Mouse (Mus musculus) frontal cortex, postnatal 25 days (tissue): ENCODE data around the gene Ptprg.

Source experiments
- DNase-seq, 2 experiments: peaks; one replicate each; pipeline ENCODE4 v3.0.0; 2022; ENCODE audit warnings: low spot score in 2 of 2

Ptprg gene

DNA sequence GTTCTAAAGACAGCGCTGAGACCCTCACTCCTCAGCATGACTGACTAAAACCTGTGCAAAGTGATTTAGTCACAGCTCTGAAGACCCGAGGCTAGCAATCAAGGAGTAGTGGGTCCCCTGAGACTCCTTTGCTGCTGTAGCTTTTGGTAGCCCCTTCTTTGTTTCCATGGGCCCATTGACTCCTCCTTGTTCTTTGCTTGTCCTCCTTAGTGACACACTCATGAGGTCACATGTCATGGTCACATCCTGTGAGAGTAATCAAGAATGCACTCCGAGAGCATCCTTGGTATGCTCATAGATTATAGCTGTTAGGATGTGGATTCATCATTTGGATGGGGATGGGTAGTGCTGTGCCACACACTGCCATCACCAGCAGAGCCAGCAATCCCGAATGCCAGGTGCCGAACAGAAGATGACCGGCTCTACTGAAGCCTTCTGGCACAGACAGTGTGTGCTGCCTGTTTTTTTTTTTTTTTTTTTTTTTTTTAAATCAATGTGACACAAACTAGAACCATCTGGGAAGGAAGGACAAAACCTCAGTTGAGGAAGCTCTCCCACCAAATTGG, 64.9 kb downstream of the Ptprg start:
- DNase-seq: no peak

DNA sequence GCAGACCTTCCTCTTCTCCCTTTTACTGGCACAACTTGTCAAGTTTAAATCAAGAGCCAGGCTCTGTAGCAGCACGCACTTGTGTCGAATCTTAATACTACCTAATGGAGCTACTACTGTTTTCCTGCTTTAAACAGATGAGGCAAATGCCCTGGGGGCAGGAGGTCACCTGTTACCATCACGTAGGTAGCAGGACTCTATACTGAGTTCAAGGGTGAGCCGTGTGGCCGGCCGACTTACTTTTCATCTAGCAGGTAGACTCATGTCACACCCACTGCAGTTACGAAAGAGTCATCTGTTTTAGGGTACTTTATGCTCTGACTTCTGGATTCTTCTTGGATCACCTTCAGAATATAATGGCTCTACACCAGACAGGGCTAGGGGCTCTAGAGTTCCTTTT, 66.3 kb downstream of the Ptprg start:
- no peak for DNase-seq

DNA sequence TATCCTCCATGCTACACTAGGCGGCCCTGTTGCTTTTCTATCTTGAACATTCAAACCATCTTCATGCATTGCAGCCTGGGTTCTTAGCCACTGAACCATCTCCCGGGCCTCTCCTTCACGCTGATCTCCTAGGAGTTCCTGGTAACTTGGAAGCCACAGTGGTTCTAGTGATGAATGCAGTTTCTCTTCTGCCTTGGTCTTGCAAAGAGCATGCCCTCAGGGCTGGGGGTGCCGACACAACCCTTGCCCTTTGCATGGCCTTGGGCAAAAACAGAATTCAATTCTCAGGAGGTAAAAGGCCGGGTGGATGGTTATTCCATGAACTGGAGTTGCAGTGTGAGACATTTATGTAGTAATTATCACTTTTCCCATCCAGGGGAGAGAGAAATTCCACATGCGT, 67.0 kb downstream of the Ptprg start:
- no peak for DNase-seq

DNA sequence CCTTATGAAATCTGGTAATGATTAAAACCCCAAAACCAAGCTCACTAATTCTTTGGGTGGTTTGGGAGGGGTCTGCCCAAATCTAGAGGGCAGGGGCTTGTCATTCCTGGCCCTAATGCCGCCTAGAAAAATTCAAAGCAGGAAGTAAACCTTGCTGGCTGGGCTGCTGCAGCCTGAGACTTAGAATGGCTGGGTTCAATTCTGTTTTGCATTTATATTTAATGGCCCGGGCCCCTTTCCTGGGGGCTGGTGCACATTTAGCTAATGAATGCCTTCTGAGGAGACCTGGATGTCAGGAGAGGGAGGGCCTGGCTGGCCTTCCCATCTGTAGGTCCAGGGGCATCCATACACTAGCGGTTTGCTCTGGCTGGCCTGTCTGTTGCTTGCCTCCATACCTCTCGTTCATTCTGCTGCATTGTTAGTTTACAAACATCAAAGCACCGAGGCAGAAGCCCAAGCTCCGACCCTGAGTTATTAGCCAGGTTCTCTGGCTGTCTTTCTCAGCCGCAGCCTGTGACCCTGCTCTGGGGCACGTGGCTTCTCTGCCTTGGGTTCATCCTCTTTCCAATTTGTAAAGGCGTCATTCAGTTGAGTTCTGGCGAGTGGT, 67.7 kb downstream of the Ptprg start:
- no peak for DNase-seq

DNA sequence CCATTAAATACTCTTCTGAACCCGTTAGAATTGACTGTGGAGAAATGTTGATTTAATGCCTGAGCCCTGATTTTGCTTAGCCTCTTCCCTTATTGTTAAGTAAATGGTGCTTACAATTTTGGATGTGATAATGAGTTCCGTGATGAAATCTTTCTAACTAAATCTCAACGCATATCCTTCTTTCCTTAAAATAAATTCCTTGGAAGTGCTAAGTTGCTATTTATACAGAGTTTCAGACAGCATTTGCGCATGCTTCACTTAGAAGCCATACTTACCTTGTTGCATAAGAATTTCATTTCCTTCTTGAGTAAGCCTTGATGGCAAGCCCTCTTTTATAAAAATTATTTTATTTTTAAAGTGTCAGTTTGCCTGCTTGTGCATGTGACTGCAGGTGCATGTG, 70.2 kb downstream of the Ptprg start:
- no peak for DNase-seq

DNA sequence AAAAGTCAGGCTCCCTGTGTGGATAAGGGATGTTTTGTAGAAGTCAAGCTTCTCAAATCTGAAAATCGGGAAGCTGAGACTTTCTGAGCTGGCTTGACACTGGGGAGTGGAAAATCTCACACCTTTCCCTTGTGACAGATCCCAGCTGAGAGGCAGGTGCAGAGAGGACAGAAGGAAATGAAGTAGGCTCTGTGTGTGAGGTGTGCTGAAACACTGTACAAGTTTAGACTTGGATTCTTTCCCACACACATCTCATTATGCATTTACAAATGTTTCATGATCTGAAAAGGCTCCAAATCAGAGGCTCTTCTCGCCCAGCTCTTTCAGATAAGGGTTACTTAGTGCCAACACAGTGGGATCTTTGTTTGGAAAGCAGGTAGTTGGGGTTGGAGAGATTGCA, 77.4 kb downstream of the Ptprg start:
- DNase-seq: no peak

DNA sequence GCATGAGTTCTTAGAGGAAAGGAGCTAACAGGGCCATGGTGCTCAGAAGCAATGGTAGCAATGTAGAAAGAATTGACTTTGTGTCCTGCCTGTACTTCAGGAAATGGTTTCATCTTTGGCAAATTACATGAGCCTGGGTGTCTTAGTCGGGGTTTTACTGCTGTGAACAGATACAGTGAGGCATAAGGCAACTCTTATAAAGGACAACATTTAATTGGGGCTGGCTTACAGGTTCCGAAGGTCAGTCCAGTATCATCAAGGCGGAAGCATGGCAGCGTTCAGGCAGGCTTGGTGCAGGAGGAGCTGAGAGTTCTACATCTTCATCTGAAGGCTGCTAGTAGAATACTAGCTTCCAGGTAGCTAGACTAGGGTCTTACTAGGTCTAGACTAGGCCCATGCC, 78.2 kb downstream of the Ptprg start:
- DNase-seq: no peak

DNA sequence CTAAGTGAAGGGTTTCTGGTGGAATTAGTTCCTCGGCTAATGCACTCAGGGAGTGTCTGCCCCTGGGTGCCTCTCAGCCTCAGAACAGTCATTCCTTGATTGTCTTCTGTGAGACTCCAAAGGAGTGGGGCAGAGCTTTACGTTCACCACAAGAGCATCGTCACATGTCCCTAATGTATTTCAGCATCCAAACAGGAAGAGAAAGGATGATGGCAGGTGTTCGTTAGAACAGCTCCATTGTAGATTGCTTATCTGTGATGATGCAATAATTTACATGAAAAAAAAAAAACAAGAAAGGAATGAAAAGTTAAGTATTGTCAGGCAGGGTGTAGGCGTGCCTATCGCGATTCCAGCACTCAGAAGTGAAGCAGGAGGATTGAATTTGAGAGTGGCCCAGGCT, 84.3 kb downstream of the Ptprg start:
- DNase-seq: no peak

DNA sequence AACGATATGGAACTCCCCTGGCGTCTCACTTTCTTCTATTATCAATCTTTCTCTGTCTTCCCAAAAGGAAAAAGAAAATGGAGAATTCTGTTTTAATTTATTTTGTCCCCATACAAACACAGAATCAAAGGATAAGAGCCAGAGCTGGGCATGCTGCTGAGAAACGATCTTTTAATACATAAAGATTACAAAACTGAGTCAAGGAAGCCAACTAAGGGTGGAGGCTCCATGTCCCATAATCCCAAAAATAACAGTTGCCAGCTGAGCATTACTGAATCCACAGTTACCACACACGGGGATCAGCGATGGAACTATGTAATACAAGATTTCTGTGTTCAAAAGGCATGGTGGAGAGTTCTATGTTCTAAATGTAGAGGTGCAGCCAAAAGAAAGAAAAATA, 86.0 kb downstream of the Ptprg start:
- DNase-seq: no peak

DNA sequence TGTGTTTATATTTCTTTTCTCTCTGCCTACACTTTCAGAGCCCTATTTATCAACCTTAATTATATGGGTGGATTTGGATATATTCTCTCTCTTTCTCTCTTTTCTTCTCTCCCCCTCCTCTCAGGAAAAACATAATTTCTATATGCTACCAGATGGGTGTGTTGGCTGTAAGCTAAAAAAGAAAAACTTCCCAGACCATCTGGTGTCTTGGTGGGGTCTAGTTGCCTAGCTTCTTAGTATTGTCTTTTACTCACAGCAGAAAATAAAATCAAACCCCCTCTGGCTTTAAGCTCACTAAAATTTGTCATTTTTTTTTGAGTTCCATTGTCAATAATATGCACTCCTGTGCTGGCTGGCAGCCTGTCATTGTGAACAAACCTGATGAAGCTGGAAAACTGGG, 87.0 kb downstream of the Ptprg start:
- DNase-seq: no peak

DNA sequence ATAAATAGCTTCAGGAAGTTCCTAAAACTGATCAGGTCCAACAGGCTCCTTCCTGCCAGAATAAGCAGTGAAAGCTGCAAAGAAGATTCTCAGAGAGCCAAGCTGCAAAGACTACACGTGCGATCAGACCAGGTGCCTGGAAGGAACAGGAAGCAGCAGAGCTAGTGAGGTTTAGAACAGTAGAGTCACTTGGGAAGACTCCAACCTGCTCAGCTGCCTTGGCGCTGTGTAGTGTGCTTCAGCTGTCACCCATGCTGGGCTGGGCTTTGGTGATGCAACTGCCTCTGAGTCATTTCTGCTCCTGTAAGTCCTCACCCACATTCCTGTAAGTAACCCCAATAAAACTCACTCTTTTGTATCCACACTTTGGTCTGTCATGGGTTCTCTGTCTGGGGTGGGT, 87.7 kb downstream of the Ptprg start:
- DNase-seq: no peak

DNA sequence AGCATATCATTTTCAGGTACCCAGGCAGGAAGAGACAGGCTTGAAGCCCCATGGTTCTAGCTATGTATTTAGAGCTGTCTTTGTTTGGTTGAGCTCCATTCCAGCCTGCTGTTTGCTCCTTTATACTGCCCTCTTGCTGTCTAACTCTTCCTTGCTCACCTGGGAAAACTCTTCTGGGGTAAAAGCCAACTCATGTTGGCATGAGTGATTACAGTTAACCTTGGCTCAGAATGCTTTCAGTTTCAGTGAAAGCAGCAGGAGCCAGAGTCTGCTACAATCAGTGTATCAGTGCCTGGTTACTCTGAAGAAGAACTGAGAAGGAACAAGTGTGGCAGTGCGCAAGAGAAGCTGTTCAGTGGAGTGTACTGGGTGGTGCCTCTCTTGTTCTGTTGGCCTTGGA, 89.6 kb downstream of the Ptprg start:
- no peak for DNase-seq

DNA sequence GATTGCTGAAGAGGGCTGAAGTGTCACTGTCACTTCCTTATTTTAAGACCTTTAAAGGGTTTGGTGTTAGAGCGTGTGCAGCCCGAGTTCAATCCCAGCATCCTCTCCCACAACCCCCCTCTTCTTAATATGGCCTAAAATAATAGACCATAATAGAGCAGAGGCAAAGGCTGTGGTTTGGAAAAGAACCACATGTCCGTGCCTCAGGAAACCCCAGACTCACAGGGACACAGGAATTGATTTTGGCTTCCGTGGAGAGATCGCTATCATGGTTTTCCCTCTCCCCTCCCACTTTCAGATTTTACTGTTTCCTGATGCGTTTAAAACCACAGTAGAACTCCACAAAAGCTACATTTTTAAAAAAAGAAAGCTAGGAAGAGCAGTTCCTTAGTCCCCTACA, 104.0 kb downstream of the Ptprg start:
- DNase-seq: no peak

DNA sequence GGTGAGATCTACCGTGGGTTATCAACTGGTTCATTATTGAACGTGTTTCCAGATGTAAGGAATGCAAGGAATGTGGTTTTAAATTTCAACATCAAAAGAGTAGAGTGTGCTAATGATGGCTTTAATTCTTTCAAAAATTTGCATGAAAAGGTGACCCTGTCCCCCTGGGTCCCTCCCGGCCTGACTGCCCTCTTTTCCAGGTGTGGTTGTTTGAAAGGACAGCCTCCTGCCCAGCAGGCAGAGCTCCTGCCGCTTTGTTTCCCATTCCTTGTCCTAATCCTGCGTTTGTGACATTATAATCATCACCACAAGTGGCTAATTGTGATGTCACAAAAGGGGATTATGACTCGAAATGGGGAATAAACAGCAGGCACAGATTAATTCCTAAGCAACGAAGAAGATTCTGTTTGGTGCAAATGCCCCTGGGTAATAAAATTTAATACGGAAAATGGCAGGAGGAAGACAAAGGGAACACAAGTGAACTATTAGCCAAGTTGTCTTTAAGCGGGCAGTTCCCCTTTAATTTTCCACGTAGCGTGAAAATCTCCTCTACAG, 110.4 kb downstream of the Ptprg start:
- DNase-seq: no peak

DNA sequence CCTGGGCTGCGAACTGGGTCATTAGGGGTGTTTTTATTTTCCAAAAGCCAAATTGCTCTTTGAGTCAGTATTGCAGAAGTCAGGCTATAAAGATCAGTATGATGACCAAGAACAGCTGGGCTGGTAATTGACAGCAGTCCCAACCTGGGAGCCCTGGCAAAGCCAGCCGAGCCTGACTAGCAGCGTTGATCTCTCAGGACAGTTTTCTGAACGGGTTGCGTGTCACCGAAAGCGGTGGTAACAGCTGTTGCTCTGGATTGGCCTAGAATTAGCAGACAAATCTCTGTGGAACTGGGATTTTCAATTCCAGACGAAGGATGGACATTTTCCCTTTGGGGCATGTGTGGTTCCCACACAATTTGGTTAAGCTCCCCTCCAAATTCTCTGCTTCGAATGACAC, 111.0 kb downstream of the Ptprg start:
- no peak for DNase-seq

DNA sequence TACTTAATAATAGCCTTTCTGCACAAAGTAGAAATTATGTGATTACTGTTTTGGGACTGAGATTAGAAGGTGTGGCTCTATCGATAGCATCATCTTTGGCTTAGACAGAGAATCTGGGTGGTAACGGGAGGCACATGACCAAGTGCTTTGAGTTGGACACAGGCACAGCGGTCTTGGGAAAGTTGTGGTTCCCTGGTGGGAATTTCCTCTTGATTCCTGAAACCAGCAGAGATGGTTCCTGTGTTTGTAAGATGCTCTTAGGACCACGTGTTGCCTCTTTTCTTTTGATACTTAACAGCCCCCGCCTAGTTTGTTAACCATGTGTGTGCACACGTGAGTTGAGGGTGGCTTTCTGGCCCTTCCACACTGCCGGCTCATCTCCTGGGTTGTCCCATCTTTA, 111.7 kb downstream of the Ptprg start:
- DNase-seq: no peak

DNA sequence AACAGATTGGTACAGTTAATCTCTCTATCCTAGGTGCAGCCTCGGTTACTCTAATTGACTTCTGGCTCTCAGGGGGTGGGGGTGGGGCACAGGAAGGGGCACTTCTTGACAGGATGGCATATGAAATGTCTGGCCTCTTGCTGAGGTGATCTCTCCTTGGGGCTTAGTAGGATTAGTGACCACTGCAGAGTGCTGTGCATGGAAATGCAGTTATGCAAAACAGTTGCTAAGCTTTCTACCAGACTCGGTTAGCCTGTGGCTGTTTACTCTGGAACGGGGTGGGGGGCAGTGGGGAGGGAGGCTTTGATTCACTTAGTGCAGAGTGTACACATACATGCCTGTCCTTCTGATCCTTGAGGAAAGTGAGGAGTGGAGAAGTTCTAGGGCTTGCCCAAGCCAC, 114.4 kb downstream of the Ptprg start:
- DNase-seq: no peak

DNA sequence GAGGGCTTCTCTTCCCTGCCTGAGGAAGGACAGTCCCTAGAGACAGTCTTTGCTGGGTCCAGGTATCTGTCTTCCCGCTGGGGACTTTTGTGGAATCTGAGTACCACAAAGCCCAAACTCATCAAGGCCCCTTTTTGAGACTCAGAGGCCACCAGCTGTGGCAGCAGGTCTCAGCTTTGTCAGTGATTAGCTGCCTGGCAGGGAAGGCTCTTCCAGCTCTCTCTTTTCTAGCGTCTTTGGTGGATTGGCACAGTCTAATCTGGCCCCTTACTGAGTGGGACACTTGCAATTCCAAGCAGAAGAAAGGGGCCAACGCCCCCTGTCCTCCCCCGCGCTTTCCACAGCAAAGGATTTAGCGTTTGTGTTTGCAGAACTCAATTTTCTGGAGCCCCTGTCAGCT, 117.5 kb downstream of the Ptprg start:
- no peak for DNase-seq

DNA sequence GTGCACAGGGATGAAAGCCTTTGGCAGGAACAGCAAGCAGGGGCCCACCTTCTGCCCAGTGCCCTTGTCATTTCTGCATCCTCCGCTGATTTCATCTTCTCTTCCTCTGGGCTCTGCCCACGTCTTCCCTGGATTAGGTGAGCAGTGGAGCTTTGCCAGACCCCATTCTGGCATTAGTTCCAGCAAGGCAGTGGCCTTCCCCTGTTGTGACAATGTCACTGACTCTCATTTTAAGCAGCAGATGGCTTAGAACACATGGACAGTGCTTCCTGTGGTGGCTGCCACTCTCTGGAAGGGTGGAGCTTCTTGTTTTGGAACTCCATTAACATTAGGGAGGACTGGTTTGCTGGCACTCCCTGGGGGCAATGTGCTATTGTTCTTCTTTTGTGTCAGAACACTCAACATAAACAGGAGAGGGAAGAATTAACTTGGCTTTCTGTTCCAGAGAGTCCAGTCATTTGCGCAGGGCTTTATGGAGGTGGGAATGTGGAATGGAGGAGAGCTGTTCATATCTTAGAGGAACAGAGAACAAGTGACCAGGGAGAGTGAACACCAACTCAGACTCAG, 119.7 kb downstream of the Ptprg start:
- no peak for DNase-seq

DNA sequence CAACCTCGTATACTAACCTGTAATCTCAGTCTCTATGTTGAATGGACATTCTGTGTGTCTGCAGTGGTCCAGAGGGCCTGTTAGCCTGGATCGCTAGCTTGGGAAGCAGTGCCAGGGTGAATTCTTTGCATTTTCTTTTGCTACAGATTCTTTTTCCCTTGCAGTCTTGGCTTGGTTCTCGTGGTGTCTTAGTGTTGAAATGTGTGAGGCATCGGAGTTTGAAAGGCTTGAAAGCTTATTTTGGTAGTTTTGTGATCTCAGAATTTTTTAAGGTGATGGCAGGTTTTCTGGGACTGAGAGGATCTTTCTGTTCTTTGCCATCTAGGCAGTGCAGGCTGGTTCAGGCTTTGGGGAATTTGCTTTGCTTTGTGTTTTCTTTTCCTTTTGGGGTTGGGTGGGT, 124.9 kb downstream of the Ptprg start:
- DNase-seq: no peak

DNA sequence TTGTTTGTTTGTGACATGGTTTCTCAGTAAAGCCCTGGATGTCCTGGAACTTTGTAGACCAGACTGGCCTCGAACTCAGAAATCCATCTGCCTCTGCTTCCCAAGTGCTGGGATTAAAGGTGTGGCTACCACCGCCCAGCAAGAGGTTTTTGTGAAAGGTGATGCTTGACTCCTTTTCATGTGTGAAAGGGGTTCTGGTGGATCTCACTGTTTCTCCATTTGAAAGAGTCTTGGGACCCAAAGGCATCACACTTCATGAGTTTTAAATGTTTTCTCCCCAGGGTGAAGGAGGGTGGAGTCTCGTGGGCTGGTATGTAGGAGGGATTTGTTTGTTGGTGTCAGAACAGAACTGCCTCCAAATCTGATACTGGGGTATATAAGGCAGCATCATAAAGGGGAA, 126.4 kb downstream of the Ptprg start:
- no peak for DNase-seq

DNA sequence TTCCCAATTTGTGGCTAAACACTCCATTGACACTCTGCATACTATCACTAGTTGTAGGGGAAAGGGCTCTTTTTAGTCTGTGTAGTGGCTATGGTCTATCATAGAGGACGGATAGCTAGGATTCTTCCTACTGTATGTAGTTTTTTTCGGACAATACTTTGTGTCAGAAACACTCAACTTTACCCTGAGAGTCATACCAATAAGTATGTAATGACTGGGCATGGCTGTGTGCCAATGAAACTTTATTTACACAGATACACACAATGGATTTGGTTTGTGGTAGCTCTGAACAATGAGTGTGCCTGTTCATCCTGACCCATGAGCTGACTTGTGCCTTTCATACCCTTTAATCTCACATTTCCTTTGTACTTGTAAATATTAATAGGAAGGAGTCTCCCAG, 127.3 kb downstream of the Ptprg start:
- no peak for DNase-seq

DNA sequence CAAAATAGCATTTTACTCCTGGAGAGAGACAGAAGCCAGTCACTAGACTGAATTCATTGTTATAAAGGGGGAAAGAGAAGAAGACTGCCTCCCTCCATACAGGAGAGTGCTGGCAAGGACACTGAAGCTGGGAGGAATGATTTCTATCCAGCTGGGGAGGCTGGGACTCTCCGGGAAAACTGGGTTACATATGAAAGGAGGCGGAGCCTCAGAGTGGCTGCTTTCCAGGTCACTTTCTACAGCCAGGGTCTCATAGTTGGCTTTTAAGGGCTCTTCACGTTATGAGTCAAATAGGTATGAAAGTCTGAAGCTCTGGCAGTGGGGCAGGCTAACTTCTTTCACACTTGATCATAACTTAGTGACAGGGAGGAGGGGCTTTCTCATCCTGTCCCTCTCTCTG, 129.1 kb downstream of the Ptprg start:
- no peak for DNase-seq
